Mouse (Mus musculus): ENCODE measurements around the gene Angptl7.

Gene Angptl7

GRCm38 (mm10) chr4:148500410-148500867, at the start of gene Angptl7:
Gene Angptl7 (minus strand): TSS chr4:148500460.
- DNase-seq (ENCODE audit: extremely low spot score), result no peak

DNA sequence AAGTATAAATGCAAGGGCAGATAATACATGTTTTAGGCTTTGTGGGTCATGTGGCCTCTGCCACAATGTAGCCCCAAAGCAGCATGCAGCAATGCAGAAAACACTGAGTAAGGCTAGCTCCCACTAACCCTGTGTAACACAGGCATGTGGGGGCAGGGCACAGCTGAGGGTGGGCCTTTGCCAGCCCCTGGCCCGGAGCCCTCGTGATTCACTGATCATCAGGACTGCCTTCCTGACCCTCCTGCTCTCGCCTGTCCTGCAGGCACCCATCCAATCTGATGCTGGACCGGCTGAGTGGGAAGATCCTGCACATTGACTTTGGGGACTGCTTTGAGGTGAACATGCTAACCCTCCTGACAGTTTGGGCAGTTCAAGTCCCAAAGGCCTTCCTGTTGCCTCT, 48.8 kb upstream of the Angptl7 start:
- DNase-seq (ENCODE audit: extremely low spot score), result no peak

DNA sequence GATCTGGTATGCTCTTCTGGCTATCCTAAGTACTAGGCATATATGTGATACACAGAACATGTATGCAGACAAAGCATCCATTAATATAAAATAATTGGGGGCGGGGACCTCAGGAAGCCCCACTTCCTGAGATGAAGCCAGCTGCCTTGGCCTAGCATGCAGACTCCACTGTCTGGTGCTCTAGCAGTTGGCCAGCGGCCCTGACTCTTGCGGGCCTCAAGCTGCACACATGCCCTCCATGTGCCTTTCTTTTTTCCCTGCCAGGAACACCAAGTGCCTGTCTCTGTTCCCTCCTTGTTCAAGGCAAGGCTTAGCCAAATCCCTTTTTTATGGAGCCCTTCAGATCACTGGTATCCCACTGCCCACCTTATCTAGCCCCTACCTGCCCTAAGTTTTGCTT, 35.6 kb upstream of the Angptl7 start:
- no peak for DNase-seq (ENCODE audit: extremely low spot score)

DNA sequence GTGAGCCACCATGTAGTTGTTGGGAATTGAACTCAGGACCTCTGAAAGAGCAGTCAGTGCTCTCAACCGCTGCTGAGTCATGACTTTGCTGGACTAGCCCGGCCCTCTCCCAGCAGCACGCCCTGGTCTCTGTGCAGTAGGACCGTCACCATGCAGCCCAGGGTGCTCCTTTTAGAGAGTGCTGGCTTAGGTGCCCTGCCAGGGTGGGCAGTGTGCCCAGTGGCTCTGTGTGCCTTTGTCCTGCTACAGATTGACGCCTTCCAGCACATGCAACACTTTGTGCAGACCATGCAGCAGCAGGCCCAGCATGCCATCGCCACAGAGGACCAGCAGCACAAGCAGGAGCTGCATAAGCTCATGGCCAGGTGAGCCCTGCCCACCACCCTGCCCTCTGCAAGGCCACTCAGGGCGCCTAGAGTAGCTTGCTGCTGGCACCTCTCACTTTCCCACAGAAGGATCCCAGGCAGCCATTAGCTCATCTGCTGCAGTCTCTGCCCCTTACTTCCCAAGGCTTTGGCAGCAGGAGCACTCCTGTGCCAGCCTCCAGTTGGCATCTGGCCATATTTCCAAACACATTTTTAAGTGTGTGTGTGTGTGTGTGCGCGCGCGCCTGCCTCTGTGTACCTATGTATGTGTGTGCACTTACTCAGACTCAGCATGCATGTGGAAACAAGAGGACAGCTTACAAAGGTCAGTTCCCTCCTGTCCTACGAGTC, 33.5 kb upstream of the Angptl7 start:
- DNase-seq (ENCODE audit: extremely low spot score), result no peak

- no peak for DNase-seq (ENCODE audit: extremely low spot score)
Measured at GRCm38 (mm10) chr4:148532516-148532915, 32.3 kb upstream of the Angptl7 start.

- DNase-seq (ENCODE audit: extremely low spot score), result peak; percentile 7
Measured at GRCm38 (mm10) chr4:148531341-148531740, 31.1 kb upstream of the Angptl7 start.

GRCm38 (mm10) chr4:148530778-148531177, 30.5 kb upstream of the Angptl7 start:
- no peak for DNase-seq (ENCODE audit: extremely low spot score)

- no peak for DNase-seq (ENCODE audit: extremely low spot score)
Measured at GRCm38 (mm10) chr4:148530351-148530750, 30.1 kb upstream of the Angptl7 start.

DNA sequence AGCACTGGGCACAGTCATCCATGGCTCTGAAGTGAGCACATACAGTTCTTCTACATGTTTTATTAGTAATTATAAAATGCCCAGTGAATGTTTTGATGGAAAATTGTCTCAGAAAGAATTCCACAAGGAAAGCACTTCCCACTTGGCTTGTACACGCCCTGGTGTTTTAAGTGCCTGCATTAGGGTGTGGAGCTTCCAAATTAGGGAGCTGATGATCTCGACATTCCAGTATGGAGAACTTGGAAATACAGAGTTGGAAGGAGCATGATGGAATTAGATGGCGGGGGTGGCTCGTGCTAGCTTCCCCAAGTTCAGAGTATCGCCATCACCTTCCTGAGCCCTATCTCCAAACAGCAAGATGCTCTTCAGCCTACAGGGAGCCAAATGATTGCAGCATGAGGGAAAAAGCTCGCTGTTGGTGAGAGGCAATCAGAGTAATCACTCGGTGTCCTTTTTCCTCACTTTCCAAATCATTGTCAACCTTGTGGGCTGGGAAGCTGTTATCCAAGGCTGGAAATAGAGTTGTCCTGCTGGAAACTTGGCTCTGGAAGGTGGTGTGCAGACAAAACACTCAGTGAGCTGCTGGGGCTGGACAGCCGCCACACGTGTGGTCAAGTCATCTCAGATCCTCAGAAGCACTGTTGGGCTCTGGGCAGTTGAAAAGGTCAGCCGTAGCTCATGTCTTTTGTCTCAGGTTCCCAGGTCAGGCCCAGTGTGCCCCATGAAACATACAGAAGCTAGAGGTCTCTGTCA, 27.1 kb upstream of the Angptl7 start:
- no peak for DNase-seq (ENCODE audit: extremely low spot score)

DNA sequence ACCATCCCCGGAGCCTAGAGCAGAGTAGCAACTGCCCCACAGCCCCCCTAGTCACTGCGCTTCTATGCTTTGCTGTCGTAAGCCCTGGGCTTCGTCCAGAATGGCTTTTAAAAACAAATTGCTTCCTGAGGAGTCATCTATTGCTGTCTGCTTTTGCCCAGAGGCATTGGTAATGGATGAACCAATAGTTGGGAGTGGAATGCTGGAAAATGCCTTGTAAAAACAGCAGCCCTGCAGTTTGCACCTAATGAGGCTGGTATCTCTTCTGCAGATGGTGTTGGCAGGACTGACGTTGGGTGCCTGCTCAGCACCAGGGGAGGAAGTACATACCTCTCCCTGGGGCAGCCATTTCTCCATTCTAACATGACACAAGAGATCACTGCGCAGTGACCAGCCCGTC, 23.3 kb upstream of the Angptl7 start:
- no peak for DNase-seq (ENCODE audit: extremely low spot score)

GRCm38 (mm10) chr4:148518235-148518795, 18.1 kb upstream of the Angptl7 start:
- no peak for DNase-seq (ENCODE audit: extremely low spot score)

GRCm38 (mm10) chr4:148517809-148518208, 17.5 kb upstream of the Angptl7 start:
- no peak for DNase-seq (ENCODE audit: extremely low spot score)

- DNase-seq (ENCODE audit: extremely low spot score), result no peak
Measured at GRCm38 (mm10) chr4:148515313-148515712, 15.1 kb upstream of the Angptl7 start.

- DNase-seq (ENCODE audit: extremely low spot score), result no peak
Measured at GRCm38 (mm10) chr4:148513021-148513559, 12.8 kb upstream of the Angptl7 start.

DNA sequence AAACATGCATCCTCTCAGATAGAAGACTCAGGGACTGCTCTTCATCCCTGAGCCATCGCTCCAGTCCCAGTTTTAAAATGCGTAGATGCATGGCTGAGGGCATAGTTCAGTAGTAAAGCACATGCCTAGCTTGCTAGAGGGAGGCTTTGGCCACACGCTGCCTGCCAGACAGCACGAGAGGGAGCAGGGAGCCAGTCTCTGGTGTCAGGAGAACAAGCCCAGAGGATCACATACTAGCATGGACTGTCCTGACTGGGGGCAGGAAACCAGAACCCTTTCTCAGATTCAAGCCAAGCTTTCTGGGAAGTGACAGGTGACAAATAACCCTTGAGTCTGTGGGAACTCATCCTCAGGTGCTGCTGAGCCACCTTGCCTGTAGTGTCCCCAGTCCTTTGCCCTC, 11.1 kb upstream of the Angptl7 start:
- no peak for DNase-seq (ENCODE audit: extremely low spot score)

DNA sequence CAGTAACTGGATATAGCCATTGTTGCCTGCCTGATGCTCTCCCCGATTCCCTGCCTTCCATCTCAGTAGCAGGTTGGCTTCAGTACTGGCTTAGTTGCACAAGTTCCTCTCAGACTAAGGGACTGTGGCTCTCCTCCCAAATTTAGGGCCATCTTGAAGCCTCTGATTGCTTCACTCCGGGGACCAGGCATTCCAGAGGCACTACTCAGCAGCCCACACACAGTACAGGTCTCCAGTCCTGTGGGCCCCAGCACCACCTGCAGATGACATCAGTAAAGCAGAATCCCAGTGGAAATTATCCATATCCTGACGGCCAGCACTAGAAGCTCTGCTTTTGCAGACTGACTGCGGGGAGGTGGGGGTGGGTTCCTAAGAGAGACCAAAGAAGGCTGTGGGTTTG, 10.4 kb upstream of the Angptl7 start:
- DNase-seq (ENCODE audit: extremely low spot score), result no peak

DNA sequence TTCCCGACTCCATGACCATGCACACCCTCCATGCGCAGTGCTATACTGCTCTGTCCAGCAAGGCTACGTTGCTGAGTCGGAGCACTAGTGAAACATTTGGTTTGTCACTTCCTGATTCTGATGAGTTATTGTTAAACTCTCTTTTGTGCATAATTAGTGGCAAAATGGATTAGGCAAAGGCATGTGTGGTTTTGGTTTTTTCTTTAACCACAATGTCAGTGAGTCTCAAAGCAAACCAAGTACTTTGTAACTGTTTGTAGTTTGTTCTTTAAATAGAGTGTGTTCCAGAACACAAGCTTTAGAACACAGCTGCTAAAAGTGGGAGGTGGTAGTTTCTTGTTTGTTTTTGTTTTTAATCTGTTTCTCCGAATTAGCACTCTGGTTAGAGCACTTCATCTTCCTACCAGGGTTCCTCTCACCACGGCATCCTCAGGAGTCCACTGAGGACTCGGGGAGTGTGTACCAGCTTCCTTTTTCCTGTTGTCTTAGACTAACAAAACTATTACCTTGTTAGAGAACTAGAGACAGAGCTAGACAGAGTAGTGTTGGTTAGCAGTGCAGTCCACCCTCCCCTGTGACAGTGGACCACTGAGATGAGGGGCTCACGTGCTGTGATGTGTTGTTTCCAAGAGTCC, 9.3 kb upstream of the Angptl7 start:
- no peak for DNase-seq (ENCODE audit: extremely low spot score)

DNA sequence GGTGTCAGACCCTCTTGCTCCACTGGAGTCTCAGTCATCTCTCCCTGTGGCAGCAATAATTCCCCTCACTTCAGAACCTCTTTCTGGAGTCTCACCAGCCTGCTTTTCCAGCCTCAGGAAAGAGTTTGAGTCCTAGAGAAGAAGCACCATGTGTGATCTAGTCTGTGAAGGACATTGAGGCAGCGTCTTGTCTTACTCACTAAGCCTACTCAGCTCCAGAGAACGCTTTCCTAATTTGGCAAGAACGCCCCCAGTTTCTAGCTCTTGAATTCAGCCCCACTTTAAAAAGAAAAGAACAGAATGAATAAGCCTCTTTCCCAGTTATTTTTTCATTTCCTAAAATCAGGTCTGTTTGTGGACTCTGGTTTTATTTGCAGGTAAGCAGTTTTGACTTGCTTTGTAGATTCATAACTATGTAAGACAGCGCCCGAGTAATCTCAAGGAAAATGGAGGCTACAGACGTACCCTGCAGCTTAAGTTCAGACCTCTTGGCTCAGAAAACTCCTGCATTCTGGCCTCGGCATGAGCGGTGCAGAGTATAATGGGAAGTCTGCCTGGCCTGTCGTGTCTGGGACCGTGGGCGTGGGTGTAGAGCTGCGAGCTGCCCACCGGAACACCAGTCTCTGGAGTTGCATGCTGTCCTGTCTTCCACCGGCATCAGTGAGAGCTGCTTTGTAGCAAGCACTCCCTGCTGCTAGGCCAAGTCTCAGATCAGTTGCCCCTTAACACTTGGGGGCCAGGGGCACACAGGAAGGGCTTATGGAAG, 8.0 kb upstream of the Angptl7 start:
- DNase-seq (ENCODE audit: extremely low spot score), result no peak

DNA sequence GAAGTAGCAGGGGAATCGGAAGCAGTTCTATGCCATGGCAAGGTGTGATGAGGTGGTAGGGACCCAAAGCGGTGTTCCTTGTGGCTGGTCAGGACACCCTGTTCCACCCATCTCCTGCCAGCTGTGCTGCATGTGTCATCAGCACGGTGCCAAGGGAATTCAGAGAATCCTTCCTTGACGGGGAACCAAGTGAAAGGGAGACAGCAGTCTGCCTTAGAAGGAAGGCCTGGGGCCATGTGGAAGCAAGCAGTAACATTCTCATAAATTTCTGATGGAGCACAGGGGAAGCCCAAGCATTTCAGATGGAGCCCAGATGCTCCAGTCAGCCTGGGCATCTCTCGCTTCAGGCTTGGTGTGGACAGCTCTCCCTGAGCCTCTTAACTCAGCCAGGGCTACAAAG, 7.3 kb upstream of the Angptl7 start:
- no peak for DNase-seq (ENCODE audit: extremely low spot score)

GRCm38 (mm10) chr4:148504497-148504959, 4.3 kb upstream of the Angptl7 start:
- no peak for DNase-seq (ENCODE audit: extremely low spot score)

All from embryo, embryonic 9.5 days (tissue).